Mouse (Mus musculus) heart, postnatal 0 days (tissue): ENCODE results near the gene Tbx20. TPM values are rescaled to one million over a fixed set of nuclear protein-coding genes. Genes with fewer than 3 reads are reported as not detected.
A peak's percentile ranks its signal among the peaks of the same experiment; 100 is the strongest.

Experiments
- ATAC-seq: fragments of 200-750 bp; cut with Nextera tagmentation; 2 replicates; pipeline ENCODE4 v1.8.0; 2017; ENCODE audit warnings: low read depth, moderate number of reproducible peaks, moderate library complexity; ENCODE audit not compliant: insufficient read depth
- DNase-seq: peaks from one replicate; pipeline ENCODE4 v3.0.0-alpha.2; 2016; ENCODE audit warnings: low spot score
- H3K27ac ChIP-seq: fragments of 300-500 bp; sonication (generic); 2 replicates; pipeline ENCODE4 v1.5.1; 2014; ENCODE audit warnings: low read depth, mild to moderate bottlenecking
- H3K27me3 ChIP-seq: fragments of 300-500 bp; sonication (generic); 2 replicates; pipeline ENCODE4 v1.6.1; 2014; ENCODE audit warnings: low read length, mixed read lengths; ENCODE audit not compliant: control insufficient read depth, insufficient read depth
- H3K36me3 ChIP-seq: fragments of 300-500 bp; sonication (generic); replicated peaks from 2 replicates; pipeline ENCODE4 v1.6.1; 2014; ENCODE audit warnings: low read length, mixed read lengths; ENCODE audit not compliant: control insufficient read depth, insufficient read depth
- H3K4me1 ChIP-seq: fragments of 300-500 bp; sonication (generic); 2 replicates; pipeline ENCODE4 v1.6.1; 2014; ENCODE audit warnings: antibody characterized with exemption; ENCODE audit not compliant: control insufficient read depth, insufficient read depth
- H3K4me2 ChIP-seq: fragments of 300-500 bp; sonication (generic); 2 replicates; pipeline ENCODE4 v1.6.1; 2014; ENCODE audit warnings: low read depth, mild to moderate bottlenecking, low read length, moderate library complexity
- H3K4me3 ChIP-seq: fragments of 300-500 bp; sonication (generic); 2 replicates; pipeline ENCODE4 v1.5.1; 2014; ENCODE audit warnings: low read depth, low read length
- H3K9ac ChIP-seq: fragments of 300-500 bp; sonication (generic); replicated peaks from 2 replicates; pipeline ENCODE4 v1.6.1; 2014; ENCODE audit warnings: low read depth, low read length, mixed read lengths
- H3K9me3 ChIP-seq: fragments of 300-500 bp; sonication (generic); replicated peaks from 2 replicates; pipeline ENCODE4 v1.6.1; 2016; ENCODE audit warnings: low read length; ENCODE audit not compliant: control insufficient read depth
- CTCF ChIP-seq: IDR thresholded peaks from 2 replicates; pipeline ENCODE4 v1.5.1; 2016; ENCODE audit warnings: antibody characterized with exemption, control low read depth, low read depth
- EP300 ChIP-seq: IDR thresholded peaks from 2 replicates; pipeline ENCODE4 v1.6.1; 2016; ENCODE audit warnings: antibody characterized with exemption, low read depth
- WGBS: fragments of 180-500 bp; shearing (Covaris S2); extraction: QIAGEN DNeasy Blood & Tissue Kit; methylation state at CpG from one replicate; pipeline ENCODE4 v1.1.7; 2014; 5-methylcytosine and 5-hydroxymethylcytosine counted together
- polyA plus RNA-seq: library from polyadenylated mRNA; unstranded; fragments of >200 nt; fragmentation: Nextera tagmentation; extraction: Ambion mirVana; gene quantifications from 2 replicates; pipeline ENCODE4 v1.2.1, GENCODE M21; 2015
- total RNA-seq: library from RNA; depleted of rRNA; stranded (reverse); fragments of >200 nt; gene quantifications from 2 replicates; pipeline ENCODE4 v1.2.3, GENCODE M21; 2014; ENCODE audit warnings: low replicate concordance; rRNA removed

Tbx20 gene
- total and polyA plus RNA-seq, 2 experiments from 2014 or later, result 51.2 to 500 TPM

GRCm38 (mm10) chr9:24744958-24745357, 29.1 kb downstream of the Tbx20 start:
- H3K36me3 ChIP-seq, result peaks cover 88% of the 10 kb centered on the region
- DNase-seq, result no peak
- no peak overlapping the region for H3K4me2 ChIP-seq
- TF ChIP-seq CTCF, result no peak
- no peak for TF ChIP-seq EP300
- peaks cover 30% of the 10 kb centered on the region for H3K4me1 ChIP-seq
- H3K4me3 ChIP-seq, result no peak overlapping the region
- H3K9me3 ChIP-seq, result no peaks in the 10 kb centered on the region
- no peak overlapping the region for H3K27ac ChIP-seq
- H3K27me3 ChIP-seq, result no peaks in the 10 kb centered on the region
- 88% methylated on average over 5 of the region's 5 CpGs for WGBS
- ATAC-seq, result no peak
- no peak overlapping the region for H3K9ac ChIP-seq

GRCm38 (mm10) chr9:24701246-24701645, 72.9 kb downstream of the Tbx20 start:
- DNase-seq, result peak; percentile 51

GRCm38 (mm10) chr9:24696405-24696778, 77.7 kb downstream of the Tbx20 start:
- peak overlapping the region; percentile 75 for H3K4me2 ChIP-seq
- no peak for DNase-seq
- 18% methylated on average over 9 of the region's 9 CpGs for WGBS
- TF ChIP-seq EP300 (no peak), CTCF (no peak)
- 0 out of 2 replicates have a peak, but pooled peaks have one; percentile 24 for ATAC-seq
- no peaks in the 10 kb centered on the region for H3K9me3 ChIP-seq
- 0 out of 2 replicates have a peak, but pooled peaks cover 5% of the 10 kb centered on the region for H3K4me1 ChIP-seq
- peak overlapping the region; percentile 40 for H3K4me3 ChIP-seq
- no peak overlapping the region for H3K27ac ChIP-seq
- peaks cover 3% of the 10 kb centered on the region; the same call in 1 of the 2 replicates for H3K27me3 ChIP-seq
- H3K9ac ChIP-seq, result no peak overlapping the region
- H3K36me3 ChIP-seq, result no peaks in the 10 kb centered on the region

More at GRCm38 (mm10) chr9:24701246-24701645, 72.9 kb downstream of the Tbx20 start:
- Histone ChIP-seq H3K27me3 (no peaks in the 10 kb centered on the region), H3K27ac (no peak overlapping the region), H3K4me2 (no peak overlapping the region), H3K36me3 (no peaks in the 10 kb centered on the region), H3K4me3 (no peak overlapping the region), H3K4me1 (0 out of 2 replicates have a peak, but pooled peaks cover 4% of the 10 kb centered on the region), H3K9ac (no peak overlapping the region), H3K9me3 (0 out of 2 replicates have a peak, but pooled peaks cover 3% of the 10 kb centered on the region)
- ATAC-seq, result no peak
- TF ChIP-seq EP300 (no peak), CTCF (peak; percentile 26)

GRCm38 (mm10) chr9:24695700-24696404, 78.3 kb downstream of the Tbx20 start, which contains the start of gene Dpy19l2:
Gene Dpy19l2 (minus strand): TSS chr9:24696293.
- Histone ChIP-seq H3K9me3 (no peaks in the 10 kb centered on the region), H3K27ac (no peak within 1 kb of the TSS), H3K4me2 (peak within 1 kb of the TSS; percentile 75), H3K36me3 (no peaks in the 10 kb centered on the region), H3K9ac (no peak within 1 kb of the TSS), H3K4me3 (peak within 1 kb of the TSS; percentile 40), H3K27me3 (peaks cover 3% of the 10 kb centered on the region; the same call in 1 of the 2 replicates), H3K4me1 (0 out of 2 replicates have a peak, but pooled peaks cover 5% of the 10 kb centered on the region)
- under 1% methylated on average over 44 of the region's 45 CpGs for WGBS
- ATAC-seq (peak; percentile 41; the same call in 1 of the 2 replicates), DNase-seq (no peak)
- TF ChIP-seq EP300 (no peak), CTCF (no peak)

Other genes starting within 250 kb of the Tbx20 start
- not detected in 2 replicates for gene Cypt4, start 149.1 kb downstream of the Tbx20 start, total RNA-seq
- not detected in 2 replicates for gene Cypt4, start 149.1 kb downstream of the Tbx20 start, polyA plus RNA-seq
- not detected in 2 replicates for gene Dpy19l2, start 78.0 kb downstream of the Tbx20 start, total RNA-seq
- gene Dpy19l2, start 78.0 kb downstream of the Tbx20 start, polyA plus RNA-seq, result 0.11 TPM in 1 of 2 replicates, not detected in the other